Mouse (Mus musculus): ENCODE data around the gene Slc9a3r2. TPM values are rescaled to one million over a fixed set of nuclear protein-coding genes. Genes with fewer than 3 reads are reported as not detected.
A peak's percentile ranks its signal among the peaks of the same experiment; 100 is the strongest.
"Not testable (repeated sequence)": the region's sequence is repeated elsewhere in the genome, so short reads cannot be mapped to it uniquely, and the experiment has no call there.

Slc9a3r2 gene
- 10 to 100 TPM; 41.9 to 48.7 (median 44.1) TPM for total RNA-seq (2022)

- DNase-seq (ENCODE audit: low spot score in 2 of 2), result no peak
Measured at GRCm38 (mm10) chr17:24650070-24650616, at the start of gene Slc9a3r2. Slc9a3r2 (minus strand) TSS chr17:24650327.

- DNase-seq (ENCODE audit: low spot score in 2 of 2), result no peak
Measured at GRCm38 (mm10) chr17:24699473-24699872, 49.3 kb upstream of the Slc9a3r2 start.

- DNase-seq (ENCODE audit: low spot score in 2 of 2), result no peak
Measured at GRCm38 (mm10) chr17:24698715-24699114, 48.6 kb upstream of the Slc9a3r2 start.

- DNase-seq (ENCODE audit: low spot score in 2 of 2), result no peak
Measured at GRCm38 (mm10) chr17:24697985-24698384, 47.9 kb upstream of the Slc9a3r2 start.

GRCm38 (mm10) chr17:24696011-24696697, 46.0 kb upstream of the Slc9a3r2 start, which contains the start of the genes Gfer and Noxo1:
Gfer (minus strand) TSS chr17:24696156.
Noxo1 (plus strand) TSS chr17:24696234.
- DNase-seq (ENCODE audit: low spot score in 2 of 2), result peak; percentile 62 to 69

- DNase-seq (ENCODE audit: low spot score in 2 of 2), result no peak
Measured at GRCm38 (mm10) chr17:24695326-24696010, 45.3 kb upstream of the Slc9a3r2 start.

- DNase-seq (ENCODE audit: low spot score in 2 of 2), result no peak
Measured at GRCm38 (mm10) chr17:24692385-24692784, 42.3 kb upstream of the Slc9a3r2 start.

- DNase-seq (ENCODE audit: low spot score in 2 of 2), result peak in 1 of 2 experiments; percentile 42
Measured at GRCm38 (mm10) chr17:24689251-24690081, 39.3 kb upstream of the Slc9a3r2 start, which contains the start of gene Syngr3. Syngr3 (minus strand) TSS chr17:24689955.

- DNase-seq (ENCODE audit: low spot score in 2 of 2), result no peak
Measured at GRCm38 (mm10) chr17:24687599-24687998, 37.5 kb upstream of the Slc9a3r2 start.

- DNase-seq (ENCODE audit: low spot score in 2 of 2), result no peak
Measured at GRCm38 (mm10) chr17:24687146-24687595, 37.0 kb upstream of the Slc9a3r2 start.

- no peak for DNase-seq (ENCODE audit: low spot score in 2 of 2)
Measured at GRCm38 (mm10) chr17:24686514-24686913, 36.4 kb upstream of the Slc9a3r2 start.

GRCm38 (mm10) chr17:24677500-24678080, 27.5 kb upstream of the Slc9a3r2 start:
- DNase-seq (ENCODE audit: low spot score in 2 of 2), result no peak

- DNase-seq (ENCODE audit: low spot score in 2 of 2), result no peak
Measured at GRCm38 (mm10) chr17:24676877-24677276, 26.8 kb upstream of the Slc9a3r2 start.

GRCm38 (mm10) chr17:24676187-24676586, 26.1 kb upstream of the Slc9a3r2 start:
- DNase-seq (ENCODE audit: low spot score in 2 of 2), result peak in 1 of 2 experiments; percentile 72

GRCm38 (mm10) chr17:24674277-24674676, 24.1 kb upstream of the Slc9a3r2 start:
- peak in 1 of 2 experiments; percentile 58 for DNase-seq (ENCODE audit: low spot score in 2 of 2)

- DNase-seq (ENCODE audit: low spot score in 2 of 2), result no peak
Measured at GRCm38 (mm10) chr17:24672141-24672540, 22.0 kb upstream of the Slc9a3r2 start.

GRCm38 (mm10) chr17:24671346-24671745, 21.2 kb upstream of the Slc9a3r2 start:
- DNase-seq (ENCODE audit: low spot score in 2 of 2), result no peak

GRCm38 (mm10) chr17:24670246-24670844, 20.2 kb upstream of the Slc9a3r2 start:
- no peak for DNase-seq (ENCODE audit: low spot score in 2 of 2)

- DNase-seq (ENCODE audit: low spot score in 2 of 2), result peak; percentile 84 to 92
Measured at GRCm38 (mm10) chr17:24669545-24670245, 19.6 kb upstream of the Slc9a3r2 start, which contains the start of gene Zfp598. Zfp598 (plus strand) TSS chr17:24669687.

- not testable (repeated sequence) for DNase-seq (ENCODE audit: low spot score in 2 of 2)
Measured at GRCm38 (mm10) chr17:24669214-24669544, 19.1 kb upstream of the Slc9a3r2 start.

Data from layer of hippocampus, adult 8-10 months (tissue).